Mouse (Mus musculus) embryonic facial prominence, embryonic 13.5 days (tissue): ENCODE measurements around the gene Ggt5. TPM values are rescaled to one million over a fixed set of nuclear protein-coding genes. Genes with fewer than 3 reads are reported as not detected.
A peak's percentile ranks its signal among the peaks of the same experiment; 100 is the strongest.
"Not testable (repeated sequence)": the region's sequence is repeated elsewhere in the genome, so short reads cannot be mapped to it uniquely, and the experiment has no call there.

Experiments used
- ATAC-seq: fragments of 200-750 bp; cut with Nextera tagmentation; 2 replicates; pipeline ENCODE4 v1.8.0; 2017; ENCODE audit warnings: low read depth; ENCODE audit not compliant: insufficient number of reproducible peaks, insufficient read depth, low FRiP score, low TSS enrichment
- H3K27ac ChIP-seq: fragments of 300-500 bp; sonication (generic); 2 replicates; pipeline ENCODE4 v1.5.1; 2015; ENCODE audit warnings: moderate library complexity, mild to moderate bottlenecking, inconsistent platforms
- H3K27me3 ChIP-seq: fragments of 300-500 bp; sonication (generic); 2 replicates; pipeline ENCODE4 v1.6.1; 2015; ENCODE audit warnings: mild to moderate bottlenecking, inconsistent platforms
- H3K36me3 ChIP-seq: fragments of 300-500 bp; sonication (generic); 2 replicates; pipeline ENCODE4 v1.6.1; 2015; ENCODE audit warnings: mild to moderate bottlenecking, inconsistent platforms
- H3K4me1 ChIP-seq: fragments of 300-500 bp; sonication (generic); 2 replicates; pipeline ENCODE4 v1.6.1; 2015; ENCODE audit warnings: inconsistent platforms
- H3K4me2 ChIP-seq: fragments of 300-500 bp; sonication (generic); 2 replicates; pipeline ENCODE4 v1.6.1; 2015; ENCODE audit warnings: moderate library complexity, mild to moderate bottlenecking, inconsistent platforms
- H3K4me3 ChIP-seq: fragments of 300-500 bp; sonication (generic); 2 replicates; pipeline ENCODE4 v1.5.1; 2015; ENCODE audit warnings: mild to moderate bottlenecking, inconsistent platforms
- H3K9ac ChIP-seq: fragments of 300-500 bp; sonication (generic); 2 replicates; pipeline ENCODE4 v1.6.1; 2015; ENCODE audit warnings: mild to moderate bottlenecking, inconsistent platforms
- H3K9me3 ChIP-seq: fragments of 300-500 bp; sonication (generic); 2 replicates; pipeline ENCODE4 v1.6.1; 2016; ENCODE audit warnings: inconsistent platforms
- WGBS: fragments of 180-500 bp; shearing (Covaris S2); methylation state at CpG from one replicate; pipeline ENCODE4 v1.1.7; 2015; ENCODE audit warnings: mixed read lengths; 5-methylcytosine and 5-hydroxymethylcytosine counted together
- polyA plus RNA-seq: library from polyadenylated mRNA; unstranded; fragments of >200 nt; fragmentation: Nextera tagmentation; extraction: Ambion mirVana; gene quantifications from 2 replicates; pipeline ENCODE4 v1.2.1, GENCODE M21; 2015

Gene Ggt5
- polyA plus RNA-seq, 1 experiment from 2014 or later: 0.96 TPM

- ATAC-seq: no peak
These were observed 30.0 kb upstream of the Ggt5 start for GRCm38 (mm10) chr10:75559041-75559675.

GRCm38 (mm10) chr10:75559676-75560548 is 29.2 kb upstream of the Ggt5 start, which contains the start of gene Lrrc75b:
Gene Lrrc75b (minus strand): TSS chr10:75560330.
- no peaks in the 10 kb centered on the region for H3K9me3 ChIP-seq
- under 1% methylated on average over 73 of the region's 75 CpGs for WGBS
- peaks cover 57% of the 10 kb centered on the region for H3K4me1 ChIP-seq
- peak within 1 kb of the TSS; percentile 98 for H3K4me2 ChIP-seq
- H3K4me3 ChIP-seq: peak within 1 kb of the TSS; percentile 69
- ATAC-seq: no peak
- peak within 1 kb of the TSS; percentile 62 for H3K27ac ChIP-seq
- no peaks in the 10 kb centered on the region for H3K36me3 ChIP-seq
- H3K27me3 ChIP-seq: peaks cover 37% of the 10 kb centered on the region
- H3K9ac ChIP-seq: peak within 1 kb of the TSS; percentile 84

More at GRCm38 (mm10) chr10:75559041-75559675, 30.0 kb upstream of the Ggt5 start:
- Histone ChIP-seq H3K27ac (peak overlapping the region; percentile 62), H3K9ac (peak overlapping the region; percentile 84), H3K4me3 (peak overlapping the region; percentile 69), H3K27me3 (peaks cover 37% of the 10 kb centered on the region), H3K4me2 (peak overlapping the region; percentile 98), H3K36me3 (no peaks in the 10 kb centered on the region), H3K4me1 (peaks cover 57% of the 10 kb centered on the region), H3K9me3 (no peaks in the 10 kb centered on the region)
- WGBS: 3% methylated on average over 14 of the region's 14 CpGs

GRCm38 (mm10) chr10:75560549-75560899 is 28.6 kb upstream of the Ggt5 start:
- ATAC-seq: no peak
- Histone ChIP-seq H3K4me1 (peaks cover 53% of the 10 kb centered on the region), H3K36me3 (no peaks in the 10 kb centered on the region), H3K4me2 (peak overlapping the region; percentile 98), H3K4me3 (peak overlapping the region; percentile 69), H3K27ac (no peak overlapping the region), H3K27me3 (peaks cover 37% of the 10 kb centered on the region), H3K9me3 (no peaks in the 10 kb centered on the region), H3K9ac (peak overlapping the region; percentile 84)
- 4% methylated on average over 6 of the region's 6 CpGs for WGBS

- Histone ChIP-seq H3K36me3 (no peaks in the 10 kb centered on the region), H3K4me3 (peak within 1 kb of the TSS; percentile 69), H3K27me3 (peaks cover 37% of the 10 kb centered on the region), H3K4me1 (peaks cover 47% of the 10 kb centered on the region), H3K27ac (no peak within 1 kb of the TSS), H3K9me3 (no peaks in the 10 kb centered on the region), H3K9ac (peak within 1 kb of the TSS; percentile 84), H3K4me2 (peak within 1 kb of the TSS; percentile 98)
- 46% methylated on average over 10 of the region's 10 CpGs for WGBS
- ATAC-seq: no peak
These were observed 28.0 kb upstream of the Ggt5 start, which contains the start of gene Ggt1 for GRCm38 (mm10) chr10:75561071-75561654. Gene Ggt1 (plus strand): TSS chr10:75561604.

- 88% methylated on average over 8 of the region's 8 CpGs for WGBS
These were observed 26.5 kb upstream of the Ggt5 start for GRCm38 (mm10) chr10:75562596-75562995.

GRCm38 (mm10) chr10:75564687-75565265 is 24.4 kb upstream of the Ggt5 start:
- 82% methylated on average over 12 of the region's 12 CpGs for WGBS
- Histone ChIP-seq H3K27me3 (peaks cover 33% of the 10 kb centered on the region), H3K9me3 (0 out of 2 replicates have a peak, but pooled peaks cover 3% of the 10 kb centered on the region), H3K4me3 (no peak overlapping the region), H3K9ac (no peak overlapping the region), H3K27ac (no peak overlapping the region), H3K4me1 (peaks cover 19% of the 10 kb centered on the region), H3K36me3 (no peaks in the 10 kb centered on the region), H3K4me2 (no peak overlapping the region)
- no peak for ATAC-seq

More at GRCm38 (mm10) chr10:75562596-75562995, 26.5 kb upstream of the Ggt5 start:
- Histone ChIP-seq H3K4me2 (no peak overlapping the region), H3K9me3 (0 out of 2 replicates have a peak, but pooled peaks cover 3% of the 10 kb centered on the region), H3K4me1 (peaks cover 33% of the 10 kb centered on the region), H3K27ac (no peak overlapping the region), H3K9ac (no peak overlapping the region), H3K27me3 (peaks cover 37% of the 10 kb centered on the region), H3K36me3 (no peaks in the 10 kb centered on the region), H3K4me3 (no peak overlapping the region)
- ATAC-seq: no peak

- Histone ChIP-seq H3K9ac (no peak overlapping the region), H3K4me1 (peaks cover 14% of the 10 kb centered on the region), H3K4me2 (no peak overlapping the region), H3K27ac (no peak overlapping the region), H3K9me3 (0 out of 2 replicates have a peak, but pooled peaks cover 3% of the 10 kb centered on the region), H3K4me3 (no peak overlapping the region), H3K27me3 (peaks cover 26% of the 10 kb centered on the region), H3K36me3 (no peaks in the 10 kb centered on the region)
- WGBS: 57% methylated on average over 6 of the region's 6 CpGs
- no peak for ATAC-seq
These were observed 23.7 kb upstream of the Ggt5 start for GRCm38 (mm10) chr10:75565436-75565835.

- H3K9ac ChIP-seq: no peak overlapping the region
- no peaks in the 10 kb centered on the region for H3K36me3 ChIP-seq
- no peak overlapping the region for H3K27ac ChIP-seq
- H3K4me2 ChIP-seq: no peak overlapping the region
- 78% methylated on average over 7 of the region's 7 CpGs for WGBS
- peaks cover 21% of the 10 kb centered on the region for H3K27me3 ChIP-seq
- 0 out of 2 replicates have a peak, but pooled peaks cover 3% of the 10 kb centered on the region for H3K9me3 ChIP-seq
- no peak overlapping the region for H3K4me3 ChIP-seq
- no peak for ATAC-seq
- H3K4me1 ChIP-seq: peaks cover 9% of the 10 kb centered on the region; the same call in 1 of the 2 replicates
These were observed 23.2 kb upstream of the Ggt5 start for GRCm38 (mm10) chr10:75565906-75566305.

- WGBS: 83% methylated on average over 5 of the region's 5 CpGs
- H3K4me1 ChIP-seq: 0 out of 2 replicates have a peak, but pooled peaks cover 7% of the 10 kb centered on the region
- H3K36me3 ChIP-seq: no peaks in the 10 kb centered on the region
These were observed 22.8 kb upstream of the Ggt5 start for GRCm38 (mm10) chr10:75566321-75566720.

GRCm38 (mm10) chr10:75566765-75567164 is 22.4 kb upstream of the Ggt5 start:
- H3K4me2 ChIP-seq, H3K27ac ChIP-seq, ATAC-seq, H3K9me3 ChIP-seq, H3K9ac ChIP-seq, H3K4me3 ChIP-seq, H3K36me3 ChIP-seq, H3K4me1 ChIP-seq: not testable (repeated sequence)
- 83% methylated on average over 2 of the region's 2 CpGs for WGBS
- peaks cover 13% of the 10 kb centered on the region; the same call in 1 of the 2 replicates for H3K27me3 ChIP-seq

More at GRCm38 (mm10) chr10:75566321-75566720, 22.8 kb upstream of the Ggt5 start:
- 0 out of 2 replicates have a peak, but pooled peaks cover 3% of the 10 kb centered on the region for H3K9me3 ChIP-seq
- H3K4me3 ChIP-seq: no peak overlapping the region
- no peak overlapping the region for H3K9ac ChIP-seq
- peaks cover 17% of the 10 kb centered on the region; the same call in 1 of the 2 replicates for H3K27me3 ChIP-seq
- ATAC-seq: no peak
- H3K27ac ChIP-seq: no peak overlapping the region
- no peak overlapping the region for H3K4me2 ChIP-seq

- WGBS: 29% methylated on average over 5 of the region's 5 CpGs
- Histone ChIP-seq H3K4me1 (0 out of 2 replicates have a peak, but pooled peaks cover 7% of the 10 kb centered on the region), H3K27ac (no peak overlapping the region), H3K4me3 (no peak overlapping the region), H3K4me2 (no peak overlapping the region), H3K36me3 (no peaks in the 10 kb centered on the region), H3K9me3 (0 out of 2 replicates have a peak, but pooled peaks cover 3% of the 10 kb centered on the region), H3K27me3 (peaks cover 7% of the 10 kb centered on the region; the same call in 1 of the 2 replicates), H3K9ac (no peak overlapping the region)
- ATAC-seq: no peak
These were observed 21.1 kb upstream of the Ggt5 start for GRCm38 (mm10) chr10:75568029-75568428.
